Mouse (Mus musculus) T-helper 17 cell (primary cell): ENCODE measurements around the gene C87977.
"Not testable (repeated sequence)": the region's sequence is repeated elsewhere in the genome, so short reads cannot be mapped to it uniquely, and the experiment has no call there.

Source experiments
- in situ Hi-C, 2 experiments: fragments of 300-600 bp; cut with MboI, MseI; formaldehyde crosslinking; loops; 1 replicate in 1 of 2; 2 replicates in 1 of 2; pipeline ENCODE4 v1.15.1; 2025; ENCODE audit warnings: high pct_unique_total_duplicates in 2 of 2

C87977 gene

GRCm38 (mm10) chr4:144213218-144213617 lies at the start of gene C87977:
C87977 (minus strand) TSS chr4:144213318.
- in situ Hi-C loops: not testable (repeated sequence)

DNA sequence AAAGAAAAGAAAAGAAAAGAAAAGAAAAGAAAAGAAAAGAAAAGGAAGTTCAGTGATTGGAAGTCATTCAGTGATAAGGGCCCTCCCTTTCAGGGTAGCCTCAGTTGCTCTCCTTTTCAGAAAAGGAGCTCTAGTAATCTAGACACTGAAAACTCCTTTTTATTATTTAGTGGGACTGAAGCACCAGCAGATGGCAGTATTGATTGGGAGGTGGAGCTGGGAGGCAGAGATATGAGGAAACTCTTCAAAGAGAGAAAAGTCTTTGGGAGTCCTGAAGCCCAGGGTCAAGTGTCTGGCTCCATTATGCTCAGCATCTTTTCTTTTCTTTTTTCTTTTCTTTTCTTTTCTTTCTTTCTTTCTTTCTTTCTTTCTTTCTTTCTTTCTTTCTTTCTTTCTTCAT lies 41.6 kb upstream of the C87977 start:
- in situ Hi-C loops: not testable (repeated sequence)

DNA sequence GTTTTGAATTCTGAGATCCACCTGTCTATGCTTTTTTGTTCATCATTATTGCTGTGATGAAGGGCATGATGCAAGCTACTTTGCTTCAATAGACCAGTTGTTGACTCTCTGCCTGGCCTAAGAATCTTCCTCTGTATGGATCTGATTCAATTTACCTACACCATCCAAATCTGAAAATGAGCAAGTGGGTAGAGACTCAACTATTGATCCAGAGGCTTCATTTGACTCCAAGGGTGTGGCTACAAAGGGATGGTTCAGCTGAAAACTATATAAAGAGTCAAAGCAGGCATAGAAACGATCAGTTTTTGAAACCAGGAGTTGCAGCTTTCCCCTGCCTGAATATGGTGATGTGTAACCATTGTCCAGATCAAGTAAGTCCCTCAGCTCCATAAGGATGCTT lies 22.7 kb downstream of the C87977 start, which contains the start of gene Oog2:
Oog2 (plus strand) TSS at position 301 of the 400 bp plus-strand sequence.
- in situ Hi-C loops: no loop called here

GRCm38 (mm10) chr4:144162563-144162962 lies 50.6 kb downstream of the C87977 start, which contains the start of gene Oog3:
Oog3 (minus strand) TSS chr4:144162663.
- in situ Hi-C loops: no loop called here
